17 mouse cellular contexts compared by ENCODE assay signal in genomic region chr10:117018281-117018840, GRCm38 (mm10). TPM values are rescaled to one million over a fixed set of nuclear protein-coding genes. Genes with fewer than 3 reads are reported as not detected.
A peak's percentile ranks its signal among the peaks of the same experiment; 100 is the strongest.
DNase-seq lines count a peak whose midpoint lies in the region; ATAC-seq and TF ChIP-seq lines count a peak whose summit lies in the region.
"Had no signal": no experiment of that assay in that cellular context is flagged by ENCODE, and none has a peak within 500 bp of the region (broad histone marks: within the 10 kb centered on the region; RNA-seq: fewer than 3 reads in every experiment).

No protein-coding gene starts in this region.

- no peak for ATAC-seq in heart, embryonic 12.5 days (ENCODE audit: insufficient number of reproducible peaks, low FRiP score)
- 0 out of 2 replicates have a peak, but pooled peaks have one; percentile 41 for ATAC-seq in midbrain, embryonic 15.5 days (replicated peaks)
- ATAC-seq in liver, postnatal 0 days = no peak

- no peaks in the 10 kb centered on the region for H3K36me3 ChIP-seq in heart, embryonic 12.5 days
- H3K36me3 ChIP-seq in midbrain, embryonic 15.5 days (replicated peaks) = no peaks in the 10 kb centered on the region
- H3K36me3 ChIP-seq in liver, postnatal 0 days (replicated peaks; ENCODE audit: insufficient read depth, low read length) = no peaks in the 10 kb centered on the region
- H3K36me3 ChIP-seq: embryonic facial prominence, embryonic 15.5 days; lung, embryonic 15.5 days had no signal

- TF ChIP-seq EP300 in liver, postnatal 0 days (IDR thresholded peaks at IDR 0.05; ENCODE audit: low read depth) = no peak

- intact Hi-C loops in left cerebral cortex, postnatal 4 days (cut with DNase I) = no loop called here

- no peak for TF ChIP-seq POLR2A in embryonic fibroblast, embryonic 13.5 days (IDR thresholded peaks at IDR 0.05; ENCODE audit: low read depth, low read length)

- no peak for TF ChIP-seq CTCF in embryonic fibroblast, embryonic 13.5 days (IDR thresholded peaks at IDR 0.05; ENCODE audit: borderline replicate concordance, insufficient read depth, low read length)
- TF ChIP-seq CTCF in liver, postnatal 0 days (IDR thresholded peaks at IDR 0.05; ENCODE audit: low read depth) = no peak

- H3K27me3 ChIP-seq in heart, embryonic 12.5 days (replicated peaks) = no peaks in the 10 kb centered on the region
- H3K27me3 ChIP-seq in midbrain, embryonic 15.5 days (replicated peaks) = no peaks in the 10 kb centered on the region
- H3K27me3 ChIP-seq in liver, postnatal 0 days (ENCODE audit: insufficient read depth, low read length) = peaks cover 5% of the 10 kb centered on the region; the same call in 1 of the 2 replicates
- H3K27me3 ChIP-seq: embryonic facial prominence, embryonic 15.5 days; lung, embryonic 15.5 days had no signal

- no peak overlapping the region for H3K4me2 ChIP-seq in heart, embryonic 12.5 days
- H3K4me2 ChIP-seq in midbrain, embryonic 15.5 days = no peak overlapping the region
- no peak overlapping the region for H3K4me2 ChIP-seq in liver, postnatal 0 days (ENCODE audit: low read depth, low read length)
- H3K4me2 ChIP-seq: embryonic facial prominence, embryonic 15.5 days; lung, embryonic 15.5 days had no signal

- DNase-seq in left cerebral cortex, postnatal 4 days = peak; percentile 38
- no peak for DNase-seq in left cerebral cortex, adult 9 months (ENCODE audit: low spot score in 2 of 2)
- no peak for DNase-seq in liver, postnatal 0 days
- no peak for DNase-seq in adrenal gland, postnatal 25 days
- no peak for DNase-seq in layer of hippocampus, adult 8-10 months (ENCODE audit: low spot score in 2 of 2)
- DNase-seq: cerebellum, postnatal 25 days had no signal

- WGBS in heart, embryonic 12.5 days = 59% methylated on average over 7 of the region's 7 CpGs
- WGBS in midbrain, embryonic 15.5 days = 39% methylated on average over 7 of the region's 7 CpGs
- 72% methylated on average over 7 of the region's 7 CpGs for WGBS in liver, postnatal 0 days (ENCODE audit: insufficient replicate concordance)

- no peak overlapping the region for H3K9ac ChIP-seq in heart, embryonic 12.5 days
- no peak overlapping the region for H3K9ac ChIP-seq in midbrain, embryonic 15.5 days
- no peak overlapping the region for H3K9ac ChIP-seq in liver, postnatal 0 days (replicated peaks)
- H3K9ac ChIP-seq: embryonic facial prominence, embryonic 15.5 days; lung, embryonic 15.5 days had no signal

- peaks cover 13% of the 10 kb centered on the region for H3K4me1 ChIP-seq in embryonic fibroblast, embryonic 13.5 days (ENCODE audit: control insufficient read depth, insufficient read depth, low read length)
- H3K4me1 ChIP-seq in heart, embryonic 12.5 days (replicated peaks) = peaks cover 38% of the 10 kb centered on the region
- peaks cover 16% of the 10 kb centered on the region for H3K4me1 ChIP-seq in midbrain, embryonic 15.5 days
- H3K4me1 ChIP-seq in liver, postnatal 0 days (ENCODE audit: insufficient read depth) = no peaks in the 10 kb centered on the region
- H3K4me1 ChIP-seq: embryonic facial prominence, embryonic 15.5 days had no signal

- peak overlapping the region; percentile 48; the same call in 1 of the 2 replicates for H3K27ac ChIP-seq in embryonic fibroblast, embryonic 13.5 days (ENCODE audit: insufficient read depth, low read length)
- H3K27ac ChIP-seq in heart, embryonic 12.5 days (ENCODE audit: poor library complexity, severe bottlenecking) = 0 out of 2 replicates have a peak overlapping the region, but pooled peaks have one; percentile 34
- no peak overlapping the region for H3K27ac ChIP-seq in midbrain, embryonic 15.5 days
- H3K27ac ChIP-seq in liver, postnatal 0 days (ENCODE audit: low read depth) = no peak overlapping the region
- H3K27ac ChIP-seq: embryonic facial prominence, embryonic 15.5 days; lung, embryonic 15.5 days had no signal

- no peak overlapping the region for H3K4me3 ChIP-seq in embryonic fibroblast, embryonic 13.5 days (ENCODE audit: insufficient read depth, low read length)
- H3K4me3 ChIP-seq in heart, embryonic 12.5 days = no peak overlapping the region
- H3K4me3 ChIP-seq in midbrain, embryonic 15.5 days = no peak overlapping the region
- no peak overlapping the region for H3K4me3 ChIP-seq in liver, postnatal 0 days (ENCODE audit: low read depth, low read length)
- H3K4me3 ChIP-seq: embryonic facial prominence, embryonic 15.5 days; lung, embryonic 15.5 days had no signal

- peaks cover 3% of the 10 kb centered on the region; the same call in 1 of the 2 replicates for H3K9me3 ChIP-seq in heart, embryonic 12.5 days (replicated peaks)
- no peaks in the 10 kb centered on the region for H3K9me3 ChIP-seq in midbrain, embryonic 15.5 days
- no peaks in the 10 kb centered on the region for H3K9me3 ChIP-seq in liver, postnatal 0 days (ENCODE audit: low read length)
- H3K9me3 ChIP-seq: embryonic facial prominence, embryonic 15.5 days; lung, embryonic 15.5 days had no signal

RNA-seq across cellular contexts. Expression of gene Lrrc10, which starts 26.8 kb away (rescaled TPM):
- not detected for total RNA-seq in left cerebral cortex, postnatal 4 days (2021)
- polyA plus RNA-seq in embryonic fibroblast, embryonic 13.5 days (2011; ENCODE audit: insufficient read length, low read depth, missing spikeins) = not detected in 2 replicates
- 52.9 and 57.4 TPM in 2 replicates for polyA plus RNA-seq in heart, embryonic 12.5 days (2016; fragmentation: Nextera tagmentation; extraction: Ambion mirVana)
- polyA plus RNA-seq in midbrain, embryonic 15.5 days (2015; fragmentation: Nextera tagmentation; extraction: Ambion mirVana) = 0.19 TPM in 1 of 2 replicates, not detected in the other
- not detected in 2 replicates for polyA plus RNA-seq in liver, postnatal 0 days (2015; fragmentation: Nextera tagmentation; extraction: Ambion mirVana)
- not detected in 2 replicates for total RNA-seq in adrenal gland, postnatal 25 days (2021)
- total RNA-seq in layer of hippocampus, adult 8-10 months (2022) = under 1 TPM in 1 of 4 experiments, not detected in 3; 0.23 TPM
- polyA plus RNA-seq: frontal cortex, adult 2 months; kidney, embryonic 16.5 days; thymus, postnatal 0 days had no signal

RNA-seq across cellular contexts. Expression of gene Best3, which starts 32.2 kb away (rescaled TPM):
- under 1 TPM in 1 of 2 experiments, not detected in 1; 0.16 TPM for total RNA-seq in left cerebral cortex, postnatal 4 days (2021)
- polyA plus RNA-seq in embryonic fibroblast, embryonic 13.5 days (2011; ENCODE audit: insufficient read length, low read depth, missing spikeins) = not detected in 2 replicates
- 0.13 and 0.50 TPM in 2 replicates for polyA plus RNA-seq in heart, embryonic 12.5 days (2016; fragmentation: Nextera tagmentation; extraction: Ambion mirVana)
- polyA plus RNA-seq in midbrain, embryonic 15.5 days (2015; fragmentation: Nextera tagmentation; extraction: Ambion mirVana) = 0.10 TPM in 1 of 2 replicates, not detected in the other
- polyA plus RNA-seq in liver, postnatal 0 days (2015; fragmentation: Nextera tagmentation; extraction: Ambion mirVana) = 0.08 TPM in 1 of 2 replicates, not detected in the other
- 0.33 and 0.49 TPM in 2 replicates for total RNA-seq in adrenal gland, postnatal 25 days (2021)
- 1 to 10 TPM; 1.5 to 2.8 (median 2.5) TPM for total RNA-seq in layer of hippocampus, adult 8-10 months (2022)
- polyA plus RNA-seq: thymus, postnatal 0 days had no signal

RNA-seq across cellular contexts. Expression of gene Cct2, which starts 45.3 kb away (rescaled TPM):
- 100 to 1,000 TPM; 282 to 298 TPM for total RNA-seq in left cerebral cortex, postnatal 4 days (2021)
- polyA plus RNA-seq in embryonic fibroblast, embryonic 13.5 days (2011; ENCODE audit: insufficient read length, low read depth, missing spikeins) = 458 and 514 TPM in 2 replicates
- polyA plus RNA-seq in heart, embryonic 12.5 days (2016; fragmentation: Nextera tagmentation; extraction: Ambion mirVana) = 171 and 182 TPM in 2 replicates
- 240 and 244 TPM in 2 replicates for polyA plus RNA-seq in midbrain, embryonic 15.5 days (2015; fragmentation: Nextera tagmentation; extraction: Ambion mirVana)
- polyA plus RNA-seq in liver, postnatal 0 days (2015; fragmentation: Nextera tagmentation; extraction: Ambion mirVana) = 101 and 105 TPM in 2 replicates
- total RNA-seq in adrenal gland, postnatal 25 days (2021) = 236 and 244 TPM in 2 replicates
- total RNA-seq in layer of hippocampus, adult 8-10 months (2022) = 100 to 1,000 TPM; 161 to 170 (median 162) TPM

RNA-seq across cellular contexts. Expression of gene Gm10271, which starts 46.0 kb away (rescaled TPM):
- not detected for total RNA-seq in left cerebral cortex, postnatal 4 days (2021)
- polyA plus RNA-seq in embryonic fibroblast, embryonic 13.5 days (2011; ENCODE audit: insufficient read length, low read depth, missing spikeins) = not detected in 2 replicates
- polyA plus RNA-seq in heart, embryonic 12.5 days (2016; fragmentation: Nextera tagmentation; extraction: Ambion mirVana) = not detected in 2 replicates
- polyA plus RNA-seq in midbrain, embryonic 15.5 days (2015; fragmentation: Nextera tagmentation; extraction: Ambion mirVana) = not detected in 2 replicates
- not detected in 2 replicates for polyA plus RNA-seq in liver, postnatal 0 days (2015; fragmentation: Nextera tagmentation; extraction: Ambion mirVana)
- not detected in 2 replicates for total RNA-seq in adrenal gland, postnatal 25 days (2021)
- not detected for total RNA-seq in layer of hippocampus, adult 8-10 months (2022)
- total RNA-seq: ES-E14; layer of hippocampus, postnatal 10 days had no signal
- polyA plus RNA-seq: embryonic facial prominence, embryonic 15.5 days; frontal cortex, adult 2 months; kidney, embryonic 16.5 days; limb, embryonic 14.5 days; lung, embryonic 15.5 days; thymus, postnatal 0 days had no signal

Comparison
In these comparisons a context has a peak if more than half of its experiments do, and no peak if none do; other contexts are left out.
1. H3K27ac ChIP-seq: peak in embryonic fibroblast, embryonic 13.5 days (single experiment) and heart, embryonic 12.5 days (single experiment); none in midbrain, embryonic 15.5 days (single experiment) and liver, postnatal 0 days (single experiment).
2. RNA of gene Lrrc10, which starts 26.8 kb away (polyA plus RNA-seq): 52.9 to 57.4 TPM in heart, embryonic 12.5 days; not detected in embryonic fibroblast, embryonic 13.5 days, 0.19 TPM in midbrain, embryonic 15.5 days and not detected in liver, postnatal 0 days; every median in the first group is over 10 times any median in the second.